Mouse (Mus musculus): ENCODE data around the gene Cyp2c70.
"Not testable (repeated sequence)": the region's sequence is repeated elsewhere in the genome, so short reads cannot be mapped to it uniquely, and the experiment has no call there.

Cyp2c70 gene

GRCm38 (mm10) chr19:40187160-40187559 is at the start of gene Cyp2c70:
Gene Cyp2c70 (minus strand): TSS chr19:40187333.
- no peak for DNase-seq (ENCODE audit: inconsistent ontology term)

GRCm38 (mm10) chr19:40232560-40232959 is 45.4 kb upstream of the Cyp2c70 start:
- DNase-seq (ENCODE audit: inconsistent ontology term): no peak

- DNase-seq (ENCODE audit: inconsistent ontology term): no peak
These were observed 44.9 kb upstream of the Cyp2c70 start for GRCm38 (mm10) chr19:40231825-40232541.

GRCm38 (mm10) chr19:40231074-40231738 is 44.1 kb upstream of the Cyp2c70 start:
- DNase-seq (ENCODE audit: inconsistent ontology term): no peak

GRCm38 (mm10) chr19:40226516-40227151 is 39.5 kb upstream of the Cyp2c70 start:
- DNase-seq (ENCODE audit: inconsistent ontology term): no peak

- no peak for DNase-seq (ENCODE audit: inconsistent ontology term)
These were observed 38.6 kb upstream of the Cyp2c70 start for GRCm38 (mm10) chr19:40225761-40226110.

GRCm38 (mm10) chr19:40225102-40225760 is 38.1 kb upstream of the Cyp2c70 start:
- peak; percentile 30 for DNase-seq (ENCODE audit: inconsistent ontology term)

GRCm38 (mm10) chr19:40222307-40222706 is 35.2 kb upstream of the Cyp2c70 start:
- DNase-seq (ENCODE audit: inconsistent ontology term): not testable (repeated sequence)

- DNase-seq (ENCODE audit: inconsistent ontology term): no peak
These were observed 33.7 kb upstream of the Cyp2c70 start for GRCm38 (mm10) chr19:40220878-40221277.

GRCm38 (mm10) chr19:40202947-40203346 is 15.8 kb upstream of the Cyp2c70 start:
- not testable (repeated sequence) for DNase-seq (ENCODE audit: inconsistent ontology term)

- no peak for DNase-seq (ENCODE audit: inconsistent ontology term)
These were observed 3.5 kb upstream of the Cyp2c70 start for GRCm38 (mm10) chr19:40190596-40190995.

- DNase-seq (ENCODE audit: inconsistent ontology term): no peak
These were observed 3.5 kb downstream of the Cyp2c70 start for GRCm38 (mm10) chr19:40183600-40183999.

GRCm38 (mm10) chr19:40178311-40178710 is 8.8 kb downstream of the Cyp2c70 start:
- DNase-seq (ENCODE audit: inconsistent ontology term): no peak

- not testable (repeated sequence) for DNase-seq (ENCODE audit: inconsistent ontology term)
These were observed 18.7 kb downstream of the Cyp2c70 start for GRCm38 (mm10) chr19:40168391-40168790.

- not testable (repeated sequence) for DNase-seq (ENCODE audit: inconsistent ontology term)
These were observed 60.1 kb downstream of the Cyp2c70 start for GRCm38 (mm10) chr19:40126996-40127395.

GRCm38 (mm10) chr19:40125165-40125564 is 62.0 kb downstream of the Cyp2c70 start:
- not testable (repeated sequence) for DNase-seq (ENCODE audit: inconsistent ontology term)

- peak; percentile 18 for DNase-seq (ENCODE audit: inconsistent ontology term)
These were observed 67.5 kb downstream of the Cyp2c70 start for GRCm38 (mm10) chr19:40119624-40120023.

Measured in Muller cell, postnatal 12 days (primary cell).